Mouse (Mus musculus): ENCODE measurements at regions not wholly inside any gene's neighbourhood (a gene's known extent, or its start where the extent isn't known, plus 50 kb on each side); places are given as distances from the start of the nearest gene placed in this dataset.

GRCm38 (mm10) chr11:7530482-7531148 is 316.9 kb upstream of the Igfbp3 start:
- WGBS = 57% methylated on average over 6 of the region's 6 CpGs

DNA sequence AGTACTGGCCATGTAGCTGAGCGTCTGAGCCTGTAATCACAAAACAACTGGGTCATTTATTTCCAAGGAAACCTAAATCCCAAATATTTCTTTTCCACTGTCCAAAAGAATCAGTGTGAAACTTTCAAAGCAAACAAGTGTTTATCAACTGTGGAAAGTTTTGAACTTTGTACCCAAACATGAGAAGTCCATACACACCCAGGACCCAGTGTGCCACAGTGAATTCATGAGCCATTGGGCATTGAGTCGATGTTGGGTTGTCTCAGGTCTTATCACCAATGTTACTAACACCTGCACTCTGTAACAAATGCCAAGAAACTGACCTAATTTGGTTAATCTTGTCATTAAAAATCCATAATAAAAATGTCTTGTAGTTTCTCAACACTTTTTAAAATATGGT is 305.8 kb upstream of the Igfbp3 start:
- WGBS = 50% methylated on average over 2 of the region's 2 CpGs
- DNase-seq (ENCODE audit: low read depth, low spot score) = no peak

More at GRCm38 (mm10) chr11:7530482-7531148, 316.9 kb upstream of the Igfbp3 start:
- DNase-seq (ENCODE audit: low read depth, low spot score) = no peak

GRCm38 (mm10) chr11:7508861-7509260 is 295.1 kb upstream of the Igfbp3 start:
- WGBS = 72% methylated on average over 5 of the region's 5 CpGs
- no peak for DNase-seq (ENCODE audit: low read depth, low spot score)

GRCm38 (mm10) chr11:7506421-7506945 is 292.8 kb upstream of the Igfbp3 start:
- no peak for DNase-seq (ENCODE audit: low read depth, low spot score)
- 54% methylated on average over 7 of the region's 7 CpGs for WGBS

- DNase-seq (ENCODE audit: low read depth, low spot score) = no peak
- WGBS = 80% methylated on average over 10 of the region's 10 CpGs
These were observed 291.1 kb upstream of the Igfbp3 start for GRCm38 (mm10) chr11:7504651-7505321.

GRCm38 (mm10) chr11:7502679-7503078 is 289.0 kb upstream of the Igfbp3 start:
- 78% methylated on average over 2 of the region's 2 CpGs for WGBS

DNA sequence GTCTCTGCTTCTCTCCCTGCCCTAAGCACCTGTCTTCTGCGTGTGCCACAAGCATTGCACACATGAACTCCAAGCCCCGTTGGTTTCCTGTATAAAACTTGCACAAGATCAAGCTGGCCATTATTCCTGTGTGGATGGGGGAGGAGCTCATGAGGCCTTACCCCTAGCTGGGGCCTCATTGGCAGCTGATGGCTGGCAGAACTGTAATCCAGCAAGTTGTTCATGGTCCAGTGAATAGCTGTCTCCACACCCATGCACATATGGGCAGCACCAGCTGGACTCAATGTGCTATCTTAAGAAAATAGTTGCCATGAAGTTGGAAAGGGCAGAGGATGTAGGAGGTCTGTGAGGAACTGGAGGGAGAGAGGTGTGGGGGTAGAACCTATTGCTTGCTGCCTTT is 288.3 kb upstream of the Igfbp3 start:
- no peak for DNase-seq (ENCODE audit: low read depth, low spot score)
- 67% methylated on average over 2 of the region's 2 CpGs for WGBS

More at GRCm38 (mm10) chr11:7502679-7503078, 289.0 kb upstream of the Igfbp3 start:
- no peak for DNase-seq (ENCODE audit: low read depth, low spot score)

DNA sequence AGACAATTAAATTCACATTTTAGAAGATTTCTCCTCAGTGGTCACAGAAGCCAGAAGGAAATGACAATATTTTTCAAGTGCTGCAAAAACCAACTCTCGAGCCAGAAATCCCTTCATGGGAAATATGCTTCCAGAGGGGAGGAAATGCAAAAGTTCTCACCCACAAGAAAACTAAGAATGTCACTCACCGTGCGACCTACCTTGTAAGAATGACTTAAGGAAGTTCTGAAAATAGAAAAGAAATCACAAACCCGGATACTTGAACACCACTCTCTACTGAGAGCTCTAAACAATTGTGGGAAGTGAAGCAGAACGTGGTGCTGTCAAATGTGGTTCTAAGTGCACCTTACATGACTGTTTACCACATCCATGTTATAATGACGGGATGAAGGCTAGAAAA is 284.1 kb upstream of the Igfbp3 start:
- 67% methylated on average over 6 of the region's 6 CpGs for WGBS
- no peak for DNase-seq (ENCODE audit: low read depth, low spot score)

DNA sequence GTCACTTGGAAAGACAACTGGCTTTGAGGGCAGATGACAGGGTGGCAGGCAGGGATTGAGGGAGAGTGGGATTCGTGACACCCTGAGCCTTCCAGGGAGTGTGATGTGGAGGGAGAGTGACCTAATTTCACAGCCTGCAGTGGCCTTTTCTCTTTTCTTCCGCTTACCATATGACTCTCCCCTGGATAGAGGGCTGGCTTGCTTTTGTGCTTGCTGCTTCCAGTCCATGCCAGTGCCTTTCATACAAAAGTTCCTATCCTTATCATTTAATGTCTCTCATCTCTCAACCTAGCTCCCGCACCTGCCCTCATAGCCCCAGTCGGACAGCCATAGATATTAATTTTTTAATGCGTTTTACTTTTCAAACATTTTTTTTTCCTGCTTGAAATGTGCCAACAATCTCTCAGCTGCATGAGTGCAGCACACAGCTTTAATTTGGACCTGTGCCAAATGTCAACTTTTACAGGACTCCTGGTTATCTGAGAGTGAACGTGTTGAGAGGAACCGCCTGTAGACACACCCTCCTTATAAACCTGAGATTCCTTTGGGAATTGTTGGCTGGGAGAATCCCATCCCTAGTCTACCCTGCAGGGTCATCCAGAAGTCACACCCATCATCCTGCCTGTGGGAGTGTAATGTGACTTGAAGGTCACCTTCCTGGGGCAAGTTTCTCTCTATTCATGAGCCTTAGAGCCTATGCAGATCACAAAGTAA is 260.3 kb upstream of the Igfbp3 start:
- WGBS = 27% methylated on average over 7 of the region's 7 CpGs
- DNase-seq (ENCODE audit: low read depth, low spot score) = peak; percentile 16

- WGBS = 66% methylated on average over 1 of the region's 1 CpGs
- DNase-seq (ENCODE audit: low read depth, low spot score) = no peak
These were observed 251.8 kb upstream of the Igfbp3 start for GRCm38 (mm10) chr11:7465522-7465921.

DNA sequence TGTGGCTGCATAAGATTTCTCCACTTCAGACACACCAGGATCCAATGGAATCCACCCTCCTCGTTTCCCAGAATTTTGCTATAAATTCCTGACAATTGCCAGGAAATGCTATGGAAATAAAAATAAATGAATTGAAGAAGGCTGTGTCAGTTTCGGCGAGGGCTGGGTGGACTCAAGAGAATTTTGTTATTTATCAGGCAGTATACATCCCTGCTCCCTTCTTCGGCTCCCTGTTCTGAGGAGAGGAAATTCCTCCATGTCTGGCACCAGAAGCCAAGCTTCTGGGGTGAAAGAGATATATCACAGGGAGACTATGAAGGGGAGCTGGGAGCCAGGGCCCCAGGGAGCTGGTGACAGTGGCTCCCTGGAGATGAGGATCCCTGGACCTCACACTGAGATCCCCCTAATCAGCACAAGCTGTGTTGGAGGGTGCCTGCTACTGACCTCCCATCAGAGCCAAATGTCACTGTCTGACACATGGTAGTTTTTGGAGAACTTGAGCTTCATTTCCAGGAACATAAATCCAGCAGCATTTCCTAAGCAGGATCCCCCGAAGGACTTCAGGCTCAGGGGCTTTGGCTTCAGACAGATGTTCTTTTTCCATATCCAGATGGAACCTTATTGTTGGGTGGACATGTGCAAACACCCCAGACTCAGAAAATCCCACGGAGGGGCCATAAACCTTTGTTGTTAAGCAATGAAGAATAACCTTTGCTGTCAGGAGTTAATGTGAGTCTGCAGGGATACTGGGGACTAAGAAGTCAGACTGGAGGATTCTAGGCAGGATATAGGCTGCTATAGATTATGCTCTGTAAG is 248.4 kb upstream of the Igfbp3 start:
- WGBS = 46% methylated on average over 6 of the region's 6 CpGs
- no peak for DNase-seq (ENCODE audit: low read depth, low spot score)

GRCm38 (mm10) chr11:7451756-7452155 is 238.0 kb upstream of the Igfbp3 start:
- no peak for DNase-seq (ENCODE audit: low read depth, low spot score)
- WGBS = 67% methylated on average over 4 of the region's 4 CpGs

DNA sequence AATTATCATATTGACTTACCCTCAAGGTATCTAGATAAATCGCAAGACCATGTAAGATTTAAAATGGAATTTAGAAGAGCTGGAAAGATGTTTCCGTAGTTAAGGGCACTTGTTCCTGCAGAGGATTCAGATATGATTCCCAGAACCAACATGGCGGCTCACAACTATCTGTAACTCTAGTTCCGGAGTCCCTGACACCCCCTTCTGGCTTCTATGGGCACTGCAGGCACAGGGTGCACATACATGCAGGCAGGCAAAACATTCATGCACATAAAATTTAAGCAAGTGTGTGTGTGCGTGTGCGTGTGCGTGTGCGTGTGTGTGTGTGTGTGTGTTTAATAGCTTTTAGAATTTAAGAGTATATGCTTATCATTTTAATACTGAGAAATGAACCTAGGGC is 230.8 kb upstream of the Igfbp3 start:
- WGBS = 96% methylated on average over 8 of the region's 8 CpGs
- no peak for DNase-seq (ENCODE audit: low read depth, low spot score)

- 77% methylated on average over 3 of the region's 3 CpGs for WGBS
These were observed 225.6 kb upstream of the Igfbp3 start for GRCm38 (mm10) chr11:7439276-7439675.

GRCm38 (mm10) chr11:7434591-7434990 is 220.9 kb upstream of the Igfbp3 start:
- 77% methylated on average over 3 of the region's 3 CpGs for WGBS

More at GRCm38 (mm10) chr11:7439276-7439675, 225.6 kb upstream of the Igfbp3 start:
- no peak for DNase-seq (ENCODE audit: low read depth, low spot score)

GRCm38 (mm10) chr11:7427771-7428170 is 214.0 kb upstream of the Igfbp3 start:
- DNase-seq (ENCODE audit: low read depth, low spot score) = no peak
- WGBS = 72% methylated on average over 4 of the region's 4 CpGs

More at GRCm38 (mm10) chr11:7434591-7434990, 220.9 kb upstream of the Igfbp3 start:
- no peak for DNase-seq (ENCODE audit: low read depth, low spot score)

DNA sequence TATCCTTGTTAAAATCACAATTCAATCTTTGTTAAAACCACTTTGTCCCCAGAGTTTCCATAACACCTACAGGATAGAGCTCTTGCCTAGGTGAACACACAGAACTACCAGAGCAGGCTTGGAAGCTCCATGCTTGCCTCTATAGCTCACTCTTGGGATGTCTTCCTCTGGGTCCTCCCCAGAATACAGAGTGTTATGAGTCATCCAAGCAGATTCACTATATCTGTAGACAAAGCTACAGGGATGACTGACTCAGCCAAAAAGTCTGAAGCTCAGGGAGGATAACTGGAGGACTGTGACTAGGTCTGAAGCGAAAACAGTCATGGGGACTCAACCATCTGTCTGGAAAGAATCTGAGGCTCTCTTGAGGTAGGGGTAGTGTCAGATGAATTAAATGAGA is 211.5 kb upstream of the Igfbp3 start:
- 78% methylated on average over 1 of the region's 1 CpGs for WGBS
- no peak for DNase-seq (ENCODE audit: low read depth, low spot score)

DNA sequence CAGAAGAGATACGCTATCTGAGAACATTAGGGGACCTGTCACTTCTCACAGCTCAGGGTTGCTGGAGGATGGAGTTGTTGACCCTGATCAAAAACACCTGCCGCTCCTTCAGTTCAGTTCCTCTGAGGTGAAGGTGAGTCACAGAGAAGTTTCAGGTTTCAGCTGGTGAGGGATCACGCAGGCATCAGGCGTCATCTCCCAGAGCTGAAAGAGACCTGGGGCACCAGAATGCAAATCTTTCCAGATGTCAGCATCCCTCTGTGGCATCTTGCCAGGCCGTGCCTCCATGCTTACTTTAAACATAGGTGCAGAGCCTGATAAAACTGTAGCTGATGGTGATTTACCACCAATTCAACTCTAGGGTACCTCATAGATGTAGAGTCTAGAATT is 210.4 kb upstream of the Igfbp3 start:
- no peak for DNase-seq (ENCODE audit: low read depth, low spot score)
- WGBS = 67% methylated on average over 5 of the region's 5 CpGs

DNA sequence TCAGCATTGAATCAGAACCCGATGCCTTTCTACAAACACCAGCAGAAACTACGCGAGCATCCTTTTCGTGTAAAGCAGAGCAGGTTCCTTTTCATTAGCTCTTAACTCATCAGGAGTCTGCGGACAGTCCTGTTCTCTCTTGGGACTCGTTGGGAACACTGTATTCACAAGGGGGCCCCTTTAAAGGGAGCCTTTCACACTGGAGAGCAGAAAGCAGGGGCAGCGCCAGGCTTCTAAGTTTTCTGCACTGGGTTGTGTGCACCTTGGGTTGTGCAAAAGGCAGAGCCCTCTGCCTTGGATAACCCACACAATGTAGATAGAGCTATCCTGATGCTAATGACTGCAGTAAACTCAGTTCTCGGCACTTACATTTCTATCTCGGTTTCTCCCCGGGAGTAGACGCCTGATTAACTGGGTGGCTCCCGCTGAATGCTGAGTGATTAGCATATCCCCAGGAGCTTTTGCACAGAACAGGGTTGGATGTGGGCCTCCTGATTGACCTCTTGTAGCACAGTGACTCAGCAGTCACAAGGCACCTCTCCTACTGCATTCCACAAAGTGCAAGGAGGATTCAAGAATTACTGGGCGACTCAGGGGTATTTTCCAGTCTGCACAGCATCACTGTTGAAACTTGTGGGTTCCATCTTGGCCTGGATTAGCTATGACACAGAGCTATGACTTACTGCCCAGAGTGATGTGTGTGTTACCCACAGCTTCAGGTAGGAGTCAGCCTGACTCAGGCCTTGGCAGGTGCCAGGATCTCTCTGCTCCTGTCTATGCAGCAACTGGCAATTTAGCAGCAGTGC is 209.8 kb upstream of the Igfbp3 start:
- DNase-seq (ENCODE audit: low read depth, low spot score) = no peak
- 28% methylated on average over 13 of the region's 13 CpGs for WGBS

Measured in large intestine, adult 2 months (tissue).